Comparison of ENCODE assay signal across 27 mouse cellular contexts in genomic region chr17:16178102-16178501, GRCm38 (mm10).
DNase-seq lines count a peak whose midpoint lies in the region; ATAC-seq and TF ChIP-seq lines count a peak whose summit lies in the region.
"Had no signal": no experiment of that assay in that cellular context is flagged by ENCODE, and none has a peak within 500 bp of the region (broad histone marks: within the 10 kb centered on the region; RNA-seq: fewer than 3 reads in every experiment).

No protein-coding gene starts in this region.

- 0 out of 2 replicates have a peak, but pooled peaks cover 2% of the 10 kb centered on the region for H3K4me1 ChIP-seq in intestine, embryonic 14.5 days (replicated peaks; ENCODE audit: control insufficient read depth, insufficient read depth, low read length)
- H3K4me1 ChIP-seq in intestine, postnatal 0 days (replicated peaks; ENCODE audit: control insufficient read depth, insufficient read depth, low read length): no peaks in the 10 kb centered on the region
- 0 out of 2 replicates have a peak, but pooled peaks cover 2% of the 10 kb centered on the region for H3K4me1 ChIP-seq in midbrain, embryonic 11.5 days (ENCODE audit: control insufficient read depth, insufficient read depth, low read length)
- H3K4me1 ChIP-seq in midbrain, embryonic 15.5 days: no peaks in the 10 kb centered on the region
- no peaks in the 10 kb centered on the region for H3K4me1 ChIP-seq in limb, embryonic 12.5 days (replicated peaks)
- H3K4me1 ChIP-seq: embryonic facial prominence, embryonic 15.5 days; heart, embryonic 10.5 days; heart, embryonic 13.5 days; hindbrain, embryonic 13.5 days had no signal

- no peak overlapping the region for H3K4me3 ChIP-seq in intestine, embryonic 14.5 days (ENCODE audit: low read depth, low read length)
- H3K4me3 ChIP-seq in intestine, postnatal 0 days (ENCODE audit: low read depth, low read length): no peak overlapping the region
- no peak overlapping the region for H3K4me3 ChIP-seq in midbrain, embryonic 11.5 days (ENCODE audit: low read depth, low read length)
- H3K4me3 ChIP-seq in midbrain, embryonic 15.5 days: no peak overlapping the region
- H3K4me3 ChIP-seq in limb, embryonic 12.5 days (replicated peaks): no peak overlapping the region
- H3K4me3 ChIP-seq: embryonic facial prominence, embryonic 15.5 days; heart, adult 2 months; heart, embryonic 10.5 days; heart, embryonic 13.5 days; hindbrain, embryonic 13.5 days had no signal

- no peak overlapping the region for H3K27ac ChIP-seq in intestine, embryonic 14.5 days (ENCODE audit: low read depth)
- no peak overlapping the region for H3K27ac ChIP-seq in intestine, postnatal 0 days (ENCODE audit: low read depth, low read length)
- H3K27ac ChIP-seq in midbrain, embryonic 11.5 days (ENCODE audit: low read depth, low read length): no peak overlapping the region
- H3K27ac ChIP-seq in midbrain, embryonic 15.5 days: no peak overlapping the region
- no peak overlapping the region for H3K27ac ChIP-seq in limb, embryonic 12.5 days
- H3K27ac ChIP-seq: embryonic facial prominence, embryonic 15.5 days; heart, adult 2 months; heart, embryonic 10.5 days; heart, embryonic 13.5 days; hindbrain, embryonic 13.5 days had no signal

- 28% methylated on average over 2 of the region's 2 CpGs for WGBS in intestine, embryonic 14.5 days
- 55% methylated on average over 2 of the region's 2 CpGs for WGBS in intestine, postnatal 0 days
- 81% methylated on average over 2 of the region's 2 CpGs for WGBS in midbrain, embryonic 11.5 days
- WGBS in midbrain, embryonic 15.5 days: 88% methylated on average over 2 of the region's 2 CpGs
- 14% methylated on average over 2 of the region's 2 CpGs for WGBS in limb, embryonic 12.5 days

- no peaks in the 10 kb centered on the region for H3K27me3 ChIP-seq in intestine, embryonic 14.5 days (replicated peaks; ENCODE audit: control insufficient read depth, insufficient read depth, low read length)
- no peaks in the 10 kb centered on the region for H3K27me3 ChIP-seq in intestine, postnatal 0 days (replicated peaks; ENCODE audit: control insufficient read depth, insufficient read depth, low read length)
- H3K27me3 ChIP-seq in midbrain, embryonic 11.5 days (ENCODE audit: control insufficient read depth, insufficient read depth, low read length): no peaks in the 10 kb centered on the region
- H3K27me3 ChIP-seq in midbrain, embryonic 15.5 days (replicated peaks): no peaks in the 10 kb centered on the region
- no peaks in the 10 kb centered on the region for H3K27me3 ChIP-seq in limb, embryonic 12.5 days
- H3K27me3 ChIP-seq: embryonic facial prominence, embryonic 15.5 days; heart, embryonic 13.5 days; hindbrain, embryonic 13.5 days had no signal

- 0 out of 2 replicates have a peak, but pooled peaks have one; percentile 21 for ATAC-seq in intestine, embryonic 14.5 days (replicated peaks; ENCODE audit: low FRiP score, low TSS enrichment, low read depth)
- ATAC-seq in intestine, postnatal 0 days: no peak
- no peak for ATAC-seq in midbrain, embryonic 11.5 days (ENCODE audit: low FRiP score)
- no peak for ATAC-seq in midbrain, embryonic 15.5 days (replicated peaks)
- ATAC-seq in limb, embryonic 12.5 days (ENCODE audit: insufficient number of reproducible peaks, insufficient read depth, low FRiP score, low TSS enrichment, low read depth): peak; percentile 26; the same call in 1 of the 2 replicates
- ATAC-seq: activated CD4-positive, CD25-positive, alpha-beta regulatory T cell, adult 4 months; forebrain, embryonic 14.5 days; forebrain, postnatal 0 days; hindbrain, embryonic 16.5 days; inflammation-experienced regulatory T-cells, adult 6 months had no signal

- peak; percentile 28 for DNase-seq in embryo, embryonic 10.5 days (ENCODE audit: low spot score)
- no peak for DNase-seq in embryo, embryonic 11 days
- no peak for DNase-seq in intestine, embryonic 14.5 days (ENCODE audit: low spot score)
- peak; percentile 35 for DNase-seq in midbrain, embryonic 11.5 days (ENCODE audit: low spot score, missing footprints)
- DNase-seq in frontal cortex, postnatal 14 days (ENCODE audit: low spot score in 2 of 2): no peak
- DNase-seq: adrenal gland, postnatal 10 days; adrenal gland, postnatal 36 days; cerebellum, adult 18-20 months; cerebellum, adult 9-10 months; cerebellum, postnatal 14 days; forebrain, postnatal 0 days; gastrocnemius, postnatal 10 days; gastrocnemius, postnatal 36 days; heart, adult 2 months; heart, postnatal 14 days; heart, postnatal 4 days had no signal

- no peak overlapping the region for H3K4me2 ChIP-seq in intestine, embryonic 14.5 days (ENCODE audit: low read length)
- no peak overlapping the region for H3K4me2 ChIP-seq in intestine, postnatal 0 days (replicated peaks; ENCODE audit: low read depth)
- no peak overlapping the region for H3K4me2 ChIP-seq in midbrain, embryonic 11.5 days
- no peak overlapping the region for H3K4me2 ChIP-seq in midbrain, embryonic 15.5 days
- H3K4me2 ChIP-seq in limb, embryonic 12.5 days: no peak overlapping the region
- H3K4me2 ChIP-seq: embryonic facial prominence, embryonic 15.5 days; heart, embryonic 13.5 days; hindbrain, embryonic 13.5 days had no signal

- H3K9me3 ChIP-seq in intestine, embryonic 14.5 days (ENCODE audit: control insufficient read depth, low read length): no peaks in the 10 kb centered on the region
- H3K9me3 ChIP-seq in intestine, postnatal 0 days (ENCODE audit: control insufficient read depth): no peaks in the 10 kb centered on the region
- H3K9me3 ChIP-seq in midbrain, embryonic 11.5 days (ENCODE audit: control insufficient read depth, low read length): no peaks in the 10 kb centered on the region
- no peaks in the 10 kb centered on the region for H3K9me3 ChIP-seq in midbrain, embryonic 15.5 days
- H3K9me3 ChIP-seq in limb, embryonic 12.5 days: no peaks in the 10 kb centered on the region
- H3K9me3 ChIP-seq: embryonic facial prominence, embryonic 15.5 days; heart, embryonic 10.5 days; heart, embryonic 13.5 days; hindbrain, embryonic 13.5 days had no signal

- H3K36me3 ChIP-seq in intestine, embryonic 14.5 days (ENCODE audit: control insufficient read depth, insufficient read depth, low read length): no peaks in the 10 kb centered on the region
- no peaks in the 10 kb centered on the region for H3K36me3 ChIP-seq in intestine, postnatal 0 days (ENCODE audit: control insufficient read depth, insufficient read depth)
- H3K36me3 ChIP-seq in midbrain, embryonic 11.5 days (ENCODE audit: control insufficient read depth, insufficient read depth, low read length): no peaks in the 10 kb centered on the region
- no peaks in the 10 kb centered on the region for H3K36me3 ChIP-seq in midbrain, embryonic 15.5 days (replicated peaks)
- no peaks in the 10 kb centered on the region for H3K36me3 ChIP-seq in limb, embryonic 12.5 days
- H3K36me3 ChIP-seq: embryonic facial prominence, embryonic 15.5 days; heart, embryonic 10.5 days; heart, embryonic 13.5 days; hindbrain, embryonic 13.5 days had no signal

- H3K9ac ChIP-seq in intestine, embryonic 14.5 days (ENCODE audit: low read length): no peak overlapping the region
- H3K9ac ChIP-seq in intestine, postnatal 0 days (ENCODE audit: low read depth, low read length): no peak overlapping the region
- H3K9ac ChIP-seq in midbrain, embryonic 11.5 days (ENCODE audit: low read length): no peak overlapping the region
- H3K9ac ChIP-seq in midbrain, embryonic 15.5 days: no peak overlapping the region
- no peak overlapping the region for H3K9ac ChIP-seq in limb, embryonic 12.5 days (replicated peaks)
- H3K9ac ChIP-seq: embryonic facial prominence, embryonic 15.5 days; forebrain, postnatal 0 days; heart, embryonic 13.5 days; hindbrain, embryonic 13.5 days had no signal

- no peak for TF ChIP-seq CTCF in intestine, postnatal 0 days (IDR thresholded peaks at IDR 0.05; ENCODE audit: low read depth)

Comparison
In these comparisons a context has a peak if more than half of its experiments do, and no peak if none do; other contexts are left out.
1. DNase-seq: peak in embryo, embryonic 10.5 days (single experiment) and midbrain, embryonic 11.5 days (single experiment); none in embryo, embryonic 11 days (single experiment), intestine, embryonic 14.5 days (single experiment) and frontal cortex, postnatal 14 days (0 of 2).
2. ATAC-seq: peak in intestine, embryonic 14.5 days (single experiment) and limb, embryonic 12.5 days (single experiment); none in intestine, postnatal 0 days (single experiment), midbrain, embryonic 11.5 days (single experiment) and midbrain, embryonic 15.5 days (single experiment).